In the genomic region with DNA sequence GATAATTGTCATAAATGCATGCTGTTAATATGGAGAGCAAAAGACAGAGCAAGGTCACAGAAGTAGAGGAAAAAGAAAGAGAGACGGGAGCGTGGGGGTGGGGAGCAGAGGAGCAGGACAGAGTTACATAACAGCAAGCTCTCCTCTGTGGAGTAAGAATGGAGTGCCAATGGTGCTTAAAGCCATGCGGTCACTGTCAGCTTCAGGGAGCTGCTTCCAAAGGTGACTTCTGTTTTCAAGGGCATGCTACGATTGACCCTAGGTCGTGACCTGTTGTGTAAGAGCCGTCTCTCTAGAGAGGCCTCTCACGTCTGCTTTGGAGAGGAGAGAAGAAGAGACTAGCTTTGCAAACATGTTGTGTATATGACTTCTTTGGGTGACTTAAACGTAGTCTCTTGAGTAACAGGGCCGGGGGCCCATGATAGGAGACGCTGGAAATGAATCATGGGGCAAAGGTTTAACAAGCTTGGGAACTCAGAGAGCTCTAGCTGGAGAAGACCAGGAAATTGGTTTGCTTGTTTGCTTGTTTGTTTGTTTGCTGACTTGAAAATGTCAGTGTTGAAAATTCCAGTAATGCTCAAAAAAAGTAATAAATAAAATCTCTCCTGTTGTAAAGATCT, we compare ENCODE assay signal across 11 mouse cellular contexts.
A peak's percentile ranks its signal among the peaks of the same experiment; 100 is the strongest.
DNase-seq lines count a peak whose midpoint lies in the region; ATAC-seq lines count a peak whose summit lies in the region.
"Had no signal": no experiment of that assay in that cellular context is flagged by ENCODE, and none has a peak within 500 bp of the region (broad histone marks: within the 10 kb centered on the region; RNA-seq: fewer than 3 reads in every experiment).

No protein-coding gene starts in this region.

- H3K4me2 ChIP-seq in liver, embryonic 13.5 days: no peak overlapping the region

- peak; percentile 30; the same call in 1 of the 2 replicates for ATAC-seq in liver, embryonic 13.5 days (ENCODE audit: low read depth)

- H3K9me3 ChIP-seq in liver, embryonic 13.5 days (replicated peaks): no peaks in the 10 kb centered on the region
- no peaks in the 10 kb centered on the region for H3K9me3 ChIP-seq in embryonic facial prominence, embryonic 10.5 days

- 63% methylated on average over 10 of the region's 10 CpGs for WGBS in liver, embryonic 13.5 days (ENCODE audit: insufficient replicate concordance)
- WGBS in embryonic facial prominence, embryonic 10.5 days: 50% methylated on average over 10 of the region's 10 CpGs

- DNase-seq in embryo, embryonic 10 days (ENCODE audit: low spot score): peak; percentile 29
- no peak for DNase-seq in embryo, embryonic 9.5 days (ENCODE audit: extremely low spot score)
- peak; percentile 51 to 57 for DNase-seq in lung, adult 18-20 months
- no peak for DNase-seq in lung, postnatal 4 days
- DNase-seq in liver, embryonic 13.5 days: no peak
- peak; percentile 70 for DNase-seq in yolk sac, embryonic 10.5 days (ENCODE audit: low spot score)
- DNase-seq in embryonic facial prominence, embryonic 10.5 days (ENCODE audit: low spot score): no peak
- no peak for DNase-seq in right cerebral cortex, postnatal 4 days
- DNase-seq: B cell, adult 2 months; cerebellum, adult 11-12 months; layer of hippocampus, adult 9-11 months had no signal

- no peaks in the 10 kb centered on the region for H3K36me3 ChIP-seq in liver, embryonic 13.5 days
- H3K36me3 ChIP-seq in embryonic facial prominence, embryonic 10.5 days (replicated peaks): no peaks in the 10 kb centered on the region

- H3K4me3 ChIP-seq in liver, embryonic 13.5 days (replicated peaks): no peak overlapping the region
- no peak overlapping the region for H3K4me3 ChIP-seq in embryonic facial prominence, embryonic 10.5 days

- no peaks in the 10 kb centered on the region for H3K27me3 ChIP-seq in liver, embryonic 13.5 days
- 0 out of 2 replicates have a peak, but pooled peaks cover 3% of the 10 kb centered on the region for H3K27me3 ChIP-seq in embryonic facial prominence, embryonic 10.5 days (replicated peaks; ENCODE audit: low read depth, poor library complexity, severe bottlenecking)

- peaks cover 50% of the 10 kb centered on the region for H3K4me1 ChIP-seq in liver, embryonic 13.5 days (replicated peaks)
- peaks cover 36% of the 10 kb centered on the region for H3K4me1 ChIP-seq in embryonic facial prominence, embryonic 10.5 days

- H3K9ac ChIP-seq in liver, embryonic 13.5 days: no peak overlapping the region

- peak overlapping the region; percentile 48 for H3K27ac ChIP-seq in liver, embryonic 13.5 days
- H3K27ac ChIP-seq in embryonic facial prominence, embryonic 10.5 days (replicated peaks): no peak overlapping the region

Comparison
In these comparisons a context has a peak if more than half of its experiments do, and no peak if none do; other contexts are left out.
1. DNase-seq: peak in embryo, embryonic 10 days (single experiment), lung, adult 18-20 months (2 of 2) and yolk sac, embryonic 10.5 days (single experiment); none in embryo, embryonic 9.5 days (single experiment), lung, postnatal 4 days (0 of 2), liver, embryonic 13.5 days (single experiment), embryonic facial prominence, embryonic 10.5 days (single experiment) and right cerebral cortex, postnatal 4 days (single experiment).